8 mouse cellular contexts compared by ENCODE assay signal in genomic region chr10:20854621-20855363, GRCm38 (mm10).
DNase-seq lines count a peak whose midpoint lies in the region; ATAC-seq and TF ChIP-seq lines count a peak whose summit lies in the region.

No protein-coding gene starts in this region.

- H3K4me2 ChIP-seq in intestine, embryonic 15.5 days (replicated peaks), result peak overlapping the region; percentile 53
- peak overlapping the region; percentile 26; the same call in 1 of the 2 replicates for H3K4me2 ChIP-seq in liver, embryonic 14.5 days (ENCODE audit: low read depth)

- no peak overlapping the region for H3K4me3 ChIP-seq in heart, embryonic 10.5 days
- no peak overlapping the region for H3K4me3 ChIP-seq in intestine, embryonic 15.5 days (replicated peaks)
- no peak overlapping the region for H3K4me3 ChIP-seq in liver, embryonic 14.5 days (ENCODE audit: insufficient read depth in 1 of 2, low read depth in 2 of 2, low read length in 2 of 2)

- ATAC-seq in intestine, embryonic 15.5 days, result peak; percentile 67
- no peak for ATAC-seq in liver, embryonic 14.5 days (ENCODE audit: insufficient read depth)
- 0 out of 2 replicates have a peak, but pooled peaks have one; percentile 35 for ATAC-seq in monocyte, adult 5-6 weeks (replicated peaks; ENCODE audit: insufficient number of reproducible peaks, low FRiP score, low TSS enrichment, poor library complexity, severe bottlenecking)

- TF ChIP-seq EP300 in liver, embryonic 14.5 days (IDR thresholded peaks at IDR 0.05; ENCODE audit: low read depth), result no peak

- H3K9ac ChIP-seq in intestine, embryonic 15.5 days, result no peak overlapping the region
- H3K9ac ChIP-seq in liver, embryonic 14.5 days (replicated peaks), result no peak overlapping the region

- H3K27ac ChIP-seq in heart, embryonic 10.5 days, result peak overlapping the region; percentile 72
- no peak overlapping the region for H3K27ac ChIP-seq in intestine, embryonic 15.5 days
- no peak overlapping the region for H3K27ac ChIP-seq in liver, embryonic 14.5 days

- DNase-seq in heart, embryonic 10.5 days (ENCODE audit: low spot score), result no peak
- no peak for DNase-seq in heart, adult 9 months (ENCODE audit: low spot score in 2 of 2)
- peak; percentile 5 to 7 for DNase-seq in cerebellum, postnatal 36 days
- peak; percentile 44 for DNase-seq in gastrocnemius, adult 18-20 months (ENCODE audit: low spot score)
- DNase-seq in liver, embryonic 14.5 days (ENCODE audit: low read depth in 3 of 3, low spot score in 3 of 3), result no peak
- peak; percentile 14 for DNase-seq in thymus, postnatal 25 days

- 35% methylated on average over 14 of the region's 14 CpGs for WGBS in heart, embryonic 10.5 days
- WGBS in intestine, embryonic 15.5 days, result 31% methylated on average over 14 of the region's 14 CpGs
- WGBS in liver, embryonic 14.5 days (ENCODE audit: insufficient replicate concordance), result 19% methylated on average over 14 of the region's 14 CpGs

- H3K27me3 ChIP-seq in heart, embryonic 10.5 days (ENCODE audit: insufficient read depth, poor library complexity, severe bottlenecking), result no peaks in the 10 kb centered on the region
- H3K27me3 ChIP-seq in intestine, embryonic 15.5 days (replicated peaks), result no peaks in the 10 kb centered on the region
- H3K27me3 ChIP-seq in liver, embryonic 14.5 days (ENCODE audit: control insufficient read depth, insufficient read depth, low read length), result peaks cover 6% of the 10 kb centered on the region

- no peaks in the 10 kb centered on the region for H3K9me3 ChIP-seq in heart, embryonic 10.5 days
- no peaks in the 10 kb centered on the region for H3K9me3 ChIP-seq in intestine, embryonic 15.5 days
- H3K9me3 ChIP-seq in liver, embryonic 14.5 days (ENCODE audit: control insufficient read depth, low read length), result no peaks in the 10 kb centered on the region

- no peaks in the 10 kb centered on the region for H3K36me3 ChIP-seq in heart, embryonic 10.5 days
- H3K36me3 ChIP-seq in intestine, embryonic 15.5 days, result no peaks in the 10 kb centered on the region
- H3K36me3 ChIP-seq in liver, embryonic 14.5 days (replicated peaks; ENCODE audit: control insufficient read depth, insufficient read depth, low read depth), result no peaks in the 10 kb centered on the region

- peaks cover 6% of the 10 kb centered on the region; the same call in 1 of the 2 replicates for H3K4me1 ChIP-seq in heart, embryonic 10.5 days
- H3K4me1 ChIP-seq in intestine, embryonic 15.5 days (replicated peaks), result 0 out of 2 replicates have a peak, but pooled peaks cover 5% of the 10 kb centered on the region
- peaks cover 0 to 4% of the 10 kb centered on the region in 2 experiments; a peak in 1 of 4 replicates for H3K4me1 ChIP-seq in liver, embryonic 14.5 days (replicated peaks; ENCODE audit: control insufficient read depth in 2 of 2, insufficient read depth in 2 of 2, low read length in 1 of 2)

- no peak for TF ChIP-seq CTCF in liver, embryonic 14.5 days (IDR thresholded peaks at IDR 0.05; ENCODE audit: low read depth)

Comparison
In these comparisons a context has a peak if more than half of its experiments do, and no peak if none do; other contexts are left out.
1. DNase-seq: peak in cerebellum, postnatal 36 days (2 of 2), gastrocnemius, adult 18-20 months (single experiment) and thymus, postnatal 25 days (single experiment); none in heart, embryonic 10.5 days (single experiment), heart, adult 9 months (0 of 2) and liver, embryonic 14.5 days (0 of 3).